Mouse (Mus musculus) adrenal gland, postnatal 14 days (tissue): ENCODE measurements around the gene Slc22a5. TPM values are rescaled to one million over a fixed set of nuclear protein-coding genes. Genes with fewer than 3 reads are reported as not detected.

Experiments
- DNase-seq: peaks from one replicate; pipeline ENCODE4 v3.0.0; 2021; ENCODE audit warnings: mixed read lengths
- total RNA-seq: library from RNA; stranded (reverse); gene quantifications from 2 replicates; pipeline ENCODE4 v1.2.3, GENCODE M21; 2021

The Slc22a5 gene
- total RNA-seq, 1 experiment from 2014 or later, result 42.5 TPM

- DNase-seq, result no peak
Measured at GRCm38 (mm10) chr11:53841514-53841913, 49.9 kb downstream of the Slc22a5 start.

- peak; percentile 45 for DNase-seq
Measured at GRCm38 (mm10) chr11:53839663-53840642, 51.5 kb downstream of the Slc22a5 start.

DNA sequence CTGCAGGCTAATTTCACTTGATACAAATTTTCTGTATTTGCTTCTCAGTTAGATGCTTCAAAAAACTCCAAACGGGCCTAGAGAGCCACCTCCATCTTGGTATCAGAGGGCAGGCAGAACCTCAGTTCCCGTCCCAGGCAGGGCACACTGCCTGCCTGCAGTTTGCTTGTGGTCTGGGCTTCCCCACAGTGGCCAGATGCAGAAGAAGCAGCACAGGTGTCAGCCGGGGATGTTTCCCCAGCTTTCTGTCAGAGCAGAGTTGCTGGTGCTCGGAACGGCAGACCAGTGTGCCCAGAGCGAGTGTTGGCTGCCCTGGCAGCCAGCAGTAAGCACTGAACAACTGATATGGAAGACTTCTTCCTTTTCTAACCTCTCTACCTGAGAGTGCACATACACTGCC is 52.3 kb downstream of the Slc22a5 start:
- DNase-seq, result no peak

- DNase-seq, result no peak
Measured at GRCm38 (mm10) chr11:53837731-53838130, 53.7 kb downstream of the Slc22a5 start.

GRCm38 (mm10) chr11:53835379-53836010 is 56.0 kb downstream of the Slc22a5 start:
- DNase-seq, result no peak

- DNase-seq, result no peak
Measured at GRCm38 (mm10) chr11:53825409-53825808, 66.1 kb downstream of the Slc22a5 start.

- no peak for DNase-seq
Measured at GRCm38 (mm10) chr11:53821945-53822338, 69.5 kb downstream of the Slc22a5 start.

GRCm38 (mm10) chr11:53821230-53821944 is 70.1 kb downstream of the Slc22a5 start:
- DNase-seq, result no peak

GRCm38 (mm10) chr11:53820516-53821170 is 70.8 kb downstream of the Slc22a5 start:
- DNase-seq, result no peak

GRCm38 (mm10) chr11:53819511-53819910 is 71.9 kb downstream of the Slc22a5 start:
- DNase-seq, result no peak

DNA sequence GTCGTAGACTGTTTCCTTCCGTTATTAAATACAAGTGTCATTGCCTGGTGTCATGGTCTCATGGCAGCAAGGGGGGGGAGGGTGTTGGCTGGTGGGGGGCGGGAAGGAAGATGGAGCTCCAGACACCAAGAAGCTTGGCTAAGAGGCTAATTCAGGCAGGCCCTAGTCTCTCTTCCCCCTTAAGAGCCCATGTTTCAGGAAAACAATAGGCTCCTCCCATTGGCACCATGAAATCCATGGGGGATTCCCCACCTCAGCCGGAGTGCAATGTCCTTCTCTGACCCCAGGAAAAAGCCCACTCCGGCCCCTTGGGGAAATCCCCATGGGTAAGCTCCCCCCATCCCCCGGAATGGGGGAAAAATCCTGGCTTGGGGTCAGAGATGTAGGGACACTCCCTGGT is 72.7 kb downstream of the Slc22a5 start:
- peak; percentile 35 for DNase-seq

DNA sequence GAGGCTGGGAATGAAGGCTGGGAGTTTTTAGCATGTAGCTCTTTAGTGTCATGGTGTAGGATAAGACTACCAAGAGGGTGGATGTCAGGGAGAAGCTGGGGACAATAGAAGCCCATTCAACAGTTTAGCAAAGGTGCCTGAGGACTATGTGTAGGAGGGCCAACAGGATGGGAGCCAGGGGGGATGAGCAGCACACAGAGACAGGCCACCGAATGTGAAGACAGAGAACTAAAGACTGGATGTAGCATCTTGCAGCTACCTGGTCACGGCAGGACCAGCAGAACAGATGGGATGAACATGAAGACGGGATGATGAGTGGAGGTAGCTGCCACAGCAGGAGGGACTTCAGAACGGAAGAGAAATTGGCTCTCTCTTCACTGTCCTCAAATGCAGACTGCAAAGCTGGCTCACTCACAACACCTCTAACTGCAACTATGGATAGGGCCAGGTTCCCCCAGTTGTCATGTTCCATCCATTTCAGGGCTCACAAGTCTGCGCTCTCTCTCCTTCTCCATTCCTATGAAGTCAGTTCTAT is 74.6 kb downstream of the Slc22a5 start:
- no peak for DNase-seq

- DNase-seq, result no peak
Measured at GRCm38 (mm10) chr11:53814810-53815209, 76.7 kb downstream of the Slc22a5 start.

Other genes starting within 250 kb of the Slc22a5 start
- gene Rad50, start 184.3 kb downstream of the Slc22a5 start, total RNA-seq, result 15.8 and 17.7 TPM in 2 replicates
- not detected in 2 replicates for gene Il5, start 170.9 kb downstream of the Slc22a5 start, total RNA-seq
- gene Irf1, start 121.6 kb downstream of the Slc22a5 start, total RNA-seq, result 19.6 and 32.7 TPM in 2 replicates
- gene Gm17334, start 118.5 kb downstream of the Slc22a5 start, total RNA-seq, result 0.37 and 0.41 TPM in 2 replicates
- gene Gm12216, start 32.4 kb downstream of the Slc22a5 start, total RNA-seq, result 4.6 and 6.0 TPM in 2 replicates
- 4.6 and 5.7 TPM in 2 replicates for gene Slc22a21, start 88.7 kb upstream of the Slc22a5 start, total RNA-seq
- gene Slc22a4, start 136.4 kb upstream of the Slc22a5 start, total RNA-seq, result 3.5 and 7.2 TPM in 2 replicates
- 12.6 and 15.0 TPM in 2 replicates for gene Pdlim4, start 177.4 kb upstream of the Slc22a5 start, total RNA-seq
- gene P4ha2, start 208.4 kb upstream of the Slc22a5 start, total RNA-seq, result 24.3 and 28.3 TPM in 2 replicates